Mouse (Mus musculus) testis, postnatal 10 days (tissue): Measurements from ENCODE around the gene Prepl.

Source experiments
- DNase-seq: peaks from one replicate; pipeline ENCODE4 v3.0.0; 2021; ENCODE audit warnings: low spot score

Prepl gene

DNA sequence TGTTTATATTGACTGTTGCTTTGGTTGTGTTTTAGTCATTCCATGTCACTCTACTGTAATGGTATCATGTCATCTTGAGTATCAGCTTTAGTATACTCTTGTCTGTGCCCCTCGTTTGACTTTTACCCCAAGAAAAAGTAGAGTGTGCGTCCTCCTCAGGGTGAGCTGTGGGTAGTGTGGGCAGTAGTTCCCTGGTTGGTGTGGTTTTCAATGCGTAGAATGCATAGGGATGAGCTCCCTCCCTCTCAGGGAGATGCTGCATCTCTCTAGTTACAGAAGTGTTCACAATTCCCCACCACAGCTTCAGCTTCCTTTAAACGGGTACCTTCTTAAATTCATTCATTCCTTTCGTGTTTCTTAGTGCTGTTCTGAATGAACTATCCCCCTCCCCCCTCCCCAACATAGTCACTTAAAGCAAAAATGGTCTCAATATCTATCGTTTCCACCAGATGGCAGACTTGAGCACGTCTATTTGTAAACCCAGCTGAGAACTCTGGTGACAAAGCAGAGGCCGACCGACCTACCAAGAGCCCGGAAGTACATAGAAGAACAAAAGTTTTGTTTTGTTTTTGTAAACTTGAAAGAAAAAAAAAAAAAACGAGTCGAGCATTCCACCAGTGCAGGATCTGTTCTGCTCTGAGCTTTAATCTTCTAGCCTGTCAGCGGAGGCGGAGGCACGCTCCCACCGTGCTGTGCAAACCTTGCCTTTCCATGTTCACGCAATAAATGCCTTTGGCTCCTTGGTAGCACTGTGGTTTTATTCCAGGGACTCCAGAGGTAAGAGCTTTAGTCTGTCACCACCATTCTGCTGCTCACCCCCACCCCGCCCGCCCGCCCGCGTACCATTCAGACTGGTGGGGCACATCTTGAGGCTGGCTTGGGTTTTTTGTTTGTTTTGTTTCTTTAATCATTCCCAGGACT lies 66.5 kb downstream of the Prepl start:
- DNase-seq: peak; percentile 53

DNA sequence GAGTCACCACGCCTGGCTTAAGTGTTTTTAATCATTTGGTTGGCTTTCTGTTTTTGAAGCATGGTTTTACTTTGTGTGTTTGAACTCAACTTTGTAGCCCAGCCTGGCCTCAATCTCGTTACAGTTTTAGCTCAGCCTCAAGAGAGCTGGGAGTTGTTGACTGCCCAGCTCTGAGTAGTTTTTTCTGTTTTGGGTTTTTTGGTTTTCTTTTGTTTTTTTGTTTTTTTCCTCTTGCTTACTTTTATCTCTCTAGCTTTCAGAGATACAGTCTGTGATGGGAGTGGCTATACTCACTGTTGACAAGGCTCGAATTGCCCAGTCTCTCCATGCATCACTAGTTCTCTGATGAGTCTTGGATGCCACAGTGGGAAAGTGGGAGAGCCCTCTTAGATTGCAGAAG lies 69.7 kb downstream of the Prepl start:
- DNase-seq: no peak

DNA sequence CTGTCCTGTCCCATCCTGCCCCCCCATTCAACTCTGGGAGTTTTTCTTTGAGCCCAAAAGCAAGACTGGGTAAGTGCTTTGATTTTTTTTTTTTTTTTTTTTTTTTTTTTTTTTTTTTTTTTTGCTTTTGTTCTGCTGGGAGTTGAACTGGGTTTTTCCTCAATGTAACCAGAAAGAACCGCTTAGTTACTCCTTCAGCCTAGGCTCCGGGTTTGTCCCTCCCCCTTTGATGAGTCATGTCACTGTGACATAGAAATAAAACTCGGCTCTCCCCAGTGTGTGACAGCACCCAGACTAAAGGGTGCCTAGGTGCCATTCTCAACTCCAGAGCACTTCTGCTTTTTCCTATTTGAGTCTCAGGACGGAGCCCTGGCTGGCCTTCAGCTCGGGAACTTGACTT lies 71.2 kb downstream of the Prepl start:
- DNase-seq: no peak

DNA sequence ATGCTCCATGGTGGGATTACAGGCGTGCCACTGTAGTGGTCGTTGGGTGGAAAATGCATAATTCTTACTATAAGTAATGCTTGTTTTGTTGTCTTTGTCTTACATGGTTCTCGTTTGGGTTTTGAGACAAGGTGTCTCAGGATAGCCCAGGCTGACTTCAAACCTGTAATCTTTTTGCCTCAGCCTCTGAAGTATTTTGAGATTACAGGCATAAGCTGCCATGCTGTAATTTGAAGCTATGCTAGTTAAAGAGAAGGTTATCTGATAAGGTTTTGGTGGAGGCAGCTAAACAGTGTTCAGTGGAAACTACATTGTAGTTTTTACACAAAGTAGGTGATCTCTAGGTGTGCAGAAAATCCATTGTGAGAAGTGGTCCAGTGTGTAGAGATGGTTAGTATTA lies 71.7 kb downstream of the Prepl start:
- DNase-seq: no peak

DNA sequence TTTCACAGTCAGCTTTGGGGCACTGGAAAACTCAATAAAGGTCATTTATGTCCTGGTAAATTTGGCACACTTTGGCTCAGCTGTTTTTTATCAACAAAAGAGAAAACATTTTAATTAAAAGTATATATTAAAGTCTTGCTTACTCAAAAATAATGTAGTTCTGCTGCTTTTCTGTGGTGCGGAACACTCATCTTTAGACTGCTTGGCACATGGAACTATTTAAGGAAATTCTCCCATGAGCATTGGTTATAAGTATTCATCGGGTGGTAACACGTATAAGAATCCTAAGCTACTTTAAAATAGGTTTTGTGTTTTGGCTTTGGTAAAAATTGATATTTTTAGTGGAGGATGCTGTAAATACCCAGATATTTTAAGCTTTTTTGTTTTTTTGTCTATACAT lies 75.4 kb downstream of the Prepl start:
- no peak for DNase-seq

DNA sequence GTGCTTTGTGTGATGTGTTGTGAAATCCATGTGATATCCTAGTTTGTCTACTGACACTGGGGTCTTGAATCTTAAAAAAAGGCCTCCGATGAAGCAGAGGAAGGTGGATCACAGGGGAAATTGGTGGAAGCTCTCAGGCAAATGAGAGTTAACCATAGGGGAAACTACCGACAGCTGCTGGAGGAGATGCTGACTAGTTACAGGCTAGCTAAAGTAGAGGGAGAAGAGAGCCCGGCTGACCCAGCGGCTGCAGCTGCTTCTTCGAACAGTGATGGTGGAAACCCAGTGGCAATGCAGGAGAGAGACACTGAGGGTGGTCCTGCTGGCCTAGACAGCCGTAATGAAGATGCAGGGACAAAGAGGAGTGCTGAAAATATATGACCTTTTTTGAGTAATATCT lies 76.6 kb downstream of the Prepl start:
- DNase-seq: no peak
